Mouse (Mus musculus): ENCODE data around the gene Cyb5r2.

Gene Cyb5r2

DNA sequence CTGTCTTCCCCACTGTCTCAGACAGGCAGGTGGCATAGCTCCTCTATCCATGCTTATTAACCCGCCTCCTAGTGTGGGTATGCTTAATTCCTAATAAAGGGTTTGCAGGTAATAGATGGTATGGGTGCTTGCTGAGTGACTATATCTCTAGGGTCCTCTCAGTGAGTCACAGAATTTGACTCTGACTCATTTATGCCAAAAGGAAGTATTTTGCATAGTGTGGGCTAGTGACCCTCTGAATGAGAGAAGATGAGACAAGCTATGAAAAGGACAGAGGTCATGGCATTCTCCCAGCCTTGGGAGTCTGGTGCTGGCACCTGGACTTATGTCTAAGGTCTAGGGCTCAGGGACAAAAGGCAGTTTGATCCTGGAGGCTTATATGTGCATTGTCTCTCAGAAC, 37.1 kb downstream of the Cyb5r2 start:
- no peak for DNase-seq

- DNase-seq = no peak
These were observed 43.8 kb downstream of the Cyb5r2 start for GRCm38 (mm10) chr7:107714067-107714466.

- DNase-seq = no peak
These were observed 45.1 kb downstream of the Cyb5r2 start for GRCm38 (mm10) chr7:107712743-107713142.

DNA sequence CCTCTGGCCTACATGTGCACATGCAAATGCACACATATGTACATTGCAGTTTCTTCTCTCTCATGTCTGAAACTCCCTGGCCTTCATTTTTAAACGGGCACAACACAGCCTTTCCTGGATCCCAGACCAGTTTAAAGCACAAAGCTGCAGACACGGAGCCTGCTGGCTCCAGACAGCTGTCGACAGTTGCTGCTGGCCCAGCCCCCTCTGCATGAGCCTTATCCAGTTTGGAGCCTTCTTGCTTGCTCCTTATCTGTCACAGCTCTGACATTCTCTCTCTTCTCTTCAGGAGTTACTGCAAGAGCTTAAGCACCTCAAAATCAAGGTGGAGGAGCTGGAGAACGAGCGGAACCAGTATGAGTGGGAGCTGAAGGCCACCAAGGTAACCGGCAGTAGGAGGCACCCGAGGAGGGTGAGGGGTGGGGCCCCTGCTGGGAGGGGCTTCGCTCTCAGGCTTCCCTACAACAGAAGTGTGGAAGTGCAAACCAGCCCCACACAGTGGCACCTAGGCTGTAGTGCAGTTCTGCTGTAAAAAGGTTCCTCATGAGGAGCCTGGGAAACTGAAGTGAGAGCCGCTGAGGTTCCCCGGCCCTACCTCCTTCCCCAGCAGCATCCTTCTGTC, 49.2 kb downstream of the Cyb5r2 start:
- peak; percentile 78 for DNase-seq

DNA sequence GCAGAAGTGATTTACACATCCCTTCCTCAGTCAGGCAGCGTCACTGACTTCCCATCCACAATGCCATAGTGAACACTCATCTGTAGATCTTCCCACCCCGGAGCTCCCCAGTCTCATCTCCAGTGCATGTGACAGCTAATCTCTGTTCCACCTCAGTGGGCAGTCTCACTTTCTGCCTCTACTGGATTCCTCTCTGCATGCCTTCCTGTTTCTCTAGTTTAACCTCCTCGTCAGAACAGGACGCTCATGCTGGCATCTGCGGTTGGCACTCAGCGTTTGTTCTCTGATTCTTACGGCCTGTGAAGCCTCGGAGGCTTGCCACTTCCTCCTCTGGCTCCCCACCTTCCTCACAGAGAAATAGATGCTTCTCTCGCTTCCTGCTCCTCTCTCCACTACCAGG, 50.2 kb downstream of the Cyb5r2 start:
- DNase-seq = peak; percentile 48

DNA sequence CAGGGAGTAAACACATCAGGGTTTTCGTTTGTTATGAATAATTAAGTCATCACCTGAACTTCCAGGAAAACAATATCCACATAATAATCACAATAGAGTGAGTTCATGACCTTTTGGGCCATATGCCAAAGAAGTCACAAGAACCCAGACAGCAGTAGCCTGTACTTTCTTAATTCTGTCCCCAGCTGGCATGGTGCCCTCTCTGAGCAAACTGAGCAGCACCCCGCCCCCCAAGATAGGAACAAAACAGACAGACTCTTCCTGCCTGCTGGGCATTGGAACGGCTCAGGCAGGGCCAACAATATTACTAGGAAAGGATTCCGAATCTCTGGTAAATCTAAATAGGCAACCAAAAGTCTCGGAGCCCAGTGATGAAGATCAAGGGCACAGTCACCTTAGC, 51.9 kb downstream of the Cyb5r2 start:
- DNase-seq = peak; percentile 55

GRCm38 (mm10) chr7:107702461-107703380, 55.1 kb downstream of the Cyb5r2 start:
- no peak for DNase-seq

GRCm38 (mm10) chr7:107700646-107701045, 57.2 kb downstream of the Cyb5r2 start:
- no peak for DNase-seq

- peak; percentile 34 for DNase-seq
These were observed 57.9 kb downstream of the Cyb5r2 start for GRCm38 (mm10) chr7:107699926-107700325.

All from lung, postnatal 14 days (tissue).